Mouse (Mus musculus) forebrain, embryonic 13.5 days (tissue): ENCODE measurements at regions not wholly inside any gene's neighbourhood (a gene's known extent, or its start where the extent isn't known, plus 50 kb on each side); places are given as distances from the start of the nearest gene placed in this dataset.
"Not testable (repeated sequence)": the region's sequence is repeated elsewhere in the genome, so short reads cannot be mapped to it uniquely, and the experiment has no call there.

Experiments used
- ATAC-seq: fragments of 200-750 bp; cut with Nextera tagmentation; 2 replicates; pipeline ENCODE4 v1.8.0; 2017
- H3K27ac ChIP-seq: fragments of 300-500 bp; sonication (generic); 2 replicates; pipeline ENCODE4 v1.5.1; 2015; ENCODE audit warnings: inconsistent platforms, mild to moderate bottlenecking, moderate library complexity
- H3K27me3 ChIP-seq: fragments of 300-500 bp; sonication (generic); 2 replicates; pipeline ENCODE4 v1.6.1; 2015; ENCODE audit warnings: mild to moderate bottlenecking, inconsistent platforms
- H3K36me3 ChIP-seq: fragments of 300-500 bp; sonication (generic); 2 replicates; pipeline ENCODE4 v1.6.1; 2015; ENCODE audit warnings: mild to moderate bottlenecking, inconsistent platforms; ENCODE audit not compliant: poor library complexity, severe bottlenecking
- H3K4me1 ChIP-seq: fragments of 300-500 bp; sonication (generic); 2 replicates; pipeline ENCODE4 v1.6.1; 2015; ENCODE audit warnings: inconsistent platforms
- H3K4me2 ChIP-seq: fragments of 300-500 bp; sonication (generic); 2 replicates; pipeline ENCODE4 v1.6.1; 2015; ENCODE audit warnings: inconsistent platforms, mild to moderate bottlenecking, moderate library complexity
- H3K4me3 ChIP-seq: fragments of 300-500 bp; sonication (generic); 2 replicates; pipeline ENCODE4 v1.5.1; 2015; ENCODE audit warnings: mild to moderate bottlenecking, inconsistent platforms
- H3K9ac ChIP-seq: fragments of 300-500 bp; sonication (generic); 2 replicates; pipeline ENCODE4 v1.6.1; 2015; ENCODE audit warnings: mild to moderate bottlenecking, inconsistent platforms
- H3K9me3 ChIP-seq: fragments of 300-500 bp; sonication (generic); replicated peaks from 2 replicates; pipeline ENCODE4 v1.6.1; 2016; ENCODE audit warnings: inconsistent platforms
- WGBS: fragments of 180-500 bp; shearing (Covaris S2); methylation state at CpG from one replicate; pipeline ENCODE4 v1.1.7; 2015; 5-methylcytosine and 5-hydroxymethylcytosine counted together

DNA sequence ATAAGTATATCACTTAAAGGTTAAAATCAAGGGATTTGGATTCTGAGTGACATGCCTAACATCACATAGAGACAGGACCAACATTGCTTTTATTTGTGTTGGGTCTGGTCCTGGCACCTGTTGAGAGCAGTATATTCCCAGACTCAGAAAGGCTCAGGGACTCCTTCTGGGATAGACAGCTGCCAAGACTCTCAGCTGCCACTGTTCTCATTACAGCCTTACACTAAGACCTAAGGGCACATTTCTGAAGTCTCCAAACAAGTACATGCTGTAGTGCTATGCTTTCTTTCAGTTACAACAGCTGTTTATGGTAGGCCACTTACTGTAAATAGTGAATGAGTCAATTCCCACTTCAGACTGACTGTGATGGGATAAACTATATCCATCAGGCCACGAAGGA, 77.7 kb upstream of the Fam13a start:
- Histone ChIP-seq H3K9ac (no peak overlapping the region), H3K9me3 (no peaks in the 10 kb centered on the region), H3K27me3 (no peaks in the 10 kb centered on the region), H3K4me1 (no peaks in the 10 kb centered on the region), H3K36me3 (no peaks in the 10 kb centered on the region), H3K27ac (no peak overlapping the region), H3K4me3 (no peak overlapping the region), H3K4me2 (no peak overlapping the region)
- no peak for ATAC-seq
- WGBS = 71% methylated on average over 1 of the region's 1 CpGs

DNA sequence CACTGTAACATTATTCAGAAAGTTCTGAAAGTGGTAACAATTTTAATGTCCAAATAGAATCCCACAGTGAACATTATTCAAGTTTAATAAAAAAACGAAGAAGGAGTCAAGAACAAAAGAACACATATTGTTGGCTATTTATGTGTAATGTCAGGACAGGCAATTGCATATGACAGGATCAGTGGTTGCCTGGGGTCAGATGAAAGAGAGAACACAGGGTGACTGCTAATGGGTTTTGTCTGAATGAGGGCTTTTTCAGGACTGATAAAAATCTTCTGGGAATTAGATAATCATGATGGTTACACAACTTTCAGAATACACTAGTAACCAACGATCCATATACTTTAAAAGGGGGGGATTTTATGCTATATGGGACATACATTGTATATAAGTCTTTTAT, 79.6 kb upstream of the Fam13a start:
- 49% methylated on average over 2 of the region's 2 CpGs for WGBS
- Histone ChIP-seq H3K36me3 (no peaks in the 10 kb centered on the region), H3K9me3 (no peaks in the 10 kb centered on the region)

DNA sequence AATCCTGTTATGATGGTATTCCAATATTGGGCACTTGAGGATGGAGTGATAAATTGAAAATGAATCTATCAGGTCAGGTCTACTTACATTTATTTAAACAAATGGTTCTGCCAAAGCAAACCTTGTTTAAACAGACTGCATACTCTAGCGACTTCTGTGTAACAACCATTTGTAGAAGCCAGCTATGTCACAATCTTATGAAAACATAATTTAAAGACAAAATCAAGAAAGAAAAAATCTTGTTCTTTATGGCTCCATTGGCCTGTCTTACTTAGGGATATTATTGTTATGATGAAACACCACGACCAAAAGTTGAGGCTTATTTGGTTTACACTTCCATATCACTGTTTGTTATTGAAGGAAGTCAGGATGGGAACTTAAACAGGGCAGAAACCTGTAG, 80.1 kb upstream of the Fam13a start:
- Histone ChIP-seq H3K27ac (no peak overlapping the region), H3K4me3 (no peak overlapping the region), H3K27me3 (no peaks in the 10 kb centered on the region), H3K4me1 (no peaks in the 10 kb centered on the region), H3K9me3 (no peaks in the 10 kb centered on the region), H3K9ac (no peak overlapping the region), H3K4me2 (no peak overlapping the region), H3K36me3 (no peaks in the 10 kb centered on the region)
- ATAC-seq = no peak
- WGBS = 86% methylated on average over 2 of the region's 2 CpGs

More for the DNA sequence above, 79.6 kb upstream of the Fam13a start:
- H3K4me2 ChIP-seq = no peak overlapping the region
- no peak for ATAC-seq
- no peak overlapping the region for H3K4me3 ChIP-seq
- H3K9ac ChIP-seq = no peak overlapping the region
- no peaks in the 10 kb centered on the region for H3K4me1 ChIP-seq
- H3K27ac ChIP-seq = no peak overlapping the region
- H3K27me3 ChIP-seq = no peaks in the 10 kb centered on the region

DNA sequence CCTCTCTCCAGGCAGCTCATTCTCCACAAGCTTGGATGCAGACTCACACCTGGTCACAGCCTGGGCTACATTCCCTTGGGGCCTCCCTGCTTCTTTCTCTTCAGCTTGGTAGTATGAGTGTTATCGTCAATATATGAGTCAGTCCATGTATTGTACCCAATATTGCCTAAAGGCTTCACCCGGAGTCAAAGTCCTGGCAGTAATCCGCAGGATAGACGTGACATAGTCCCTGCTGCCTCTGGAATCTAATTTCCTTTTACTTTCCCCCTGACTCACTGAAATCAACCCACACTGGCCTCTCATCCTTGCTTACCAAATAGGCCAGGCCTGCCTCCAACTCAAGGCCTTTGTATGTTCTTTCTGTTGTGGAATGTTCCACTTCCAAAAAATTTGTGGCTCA, 83.8 kb upstream of the Fam13a start:
- H3K27me3 ChIP-seq = no peaks in the 10 kb centered on the region
- no peak overlapping the region for H3K9ac ChIP-seq
- H3K9me3 ChIP-seq = no peaks in the 10 kb centered on the region
- H3K4me1 ChIP-seq = no peaks in the 10 kb centered on the region
- no peak overlapping the region for H3K4me2 ChIP-seq
- 85% methylated on average over 4 of the region's 4 CpGs for WGBS
- H3K4me3 ChIP-seq = no peak overlapping the region
- H3K36me3 ChIP-seq = no peaks in the 10 kb centered on the region
- ATAC-seq = no peak
- no peak overlapping the region for H3K27ac ChIP-seq

DNA sequence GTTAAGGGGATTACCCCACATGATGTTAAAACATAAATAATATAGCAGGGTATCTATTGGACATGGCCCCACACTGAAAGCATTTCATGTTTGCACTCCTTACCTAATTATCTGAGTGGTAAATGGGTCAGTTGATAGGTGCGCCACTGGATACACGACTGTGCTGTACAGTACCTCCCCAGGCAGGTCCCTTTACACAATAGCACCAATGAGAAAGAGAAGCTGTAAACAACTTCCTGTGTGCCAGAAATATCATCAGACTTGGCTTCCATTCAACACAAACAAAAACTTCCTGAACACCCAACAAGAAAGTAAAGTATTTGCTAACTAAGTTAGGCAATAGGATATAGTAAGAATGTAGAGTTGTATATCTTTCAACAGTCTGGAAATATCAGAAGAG, 76.3 kb upstream of the Tigd2 start:
- H3K4me3 ChIP-seq = no peak overlapping the region
- H3K4me1 ChIP-seq = no peaks in the 10 kb centered on the region
- no peaks in the 10 kb centered on the region for H3K9me3 ChIP-seq
- no peak overlapping the region for H3K9ac ChIP-seq
- no peak overlapping the region for H3K27ac ChIP-seq
- 84% methylated on average over 2 of the region's 2 CpGs for WGBS
- H3K36me3 ChIP-seq = no peaks in the 10 kb centered on the region
- H3K27me3 ChIP-seq = no peaks in the 10 kb centered on the region
- no peak overlapping the region for H3K4me2 ChIP-seq
- ATAC-seq = no peak

DNA sequence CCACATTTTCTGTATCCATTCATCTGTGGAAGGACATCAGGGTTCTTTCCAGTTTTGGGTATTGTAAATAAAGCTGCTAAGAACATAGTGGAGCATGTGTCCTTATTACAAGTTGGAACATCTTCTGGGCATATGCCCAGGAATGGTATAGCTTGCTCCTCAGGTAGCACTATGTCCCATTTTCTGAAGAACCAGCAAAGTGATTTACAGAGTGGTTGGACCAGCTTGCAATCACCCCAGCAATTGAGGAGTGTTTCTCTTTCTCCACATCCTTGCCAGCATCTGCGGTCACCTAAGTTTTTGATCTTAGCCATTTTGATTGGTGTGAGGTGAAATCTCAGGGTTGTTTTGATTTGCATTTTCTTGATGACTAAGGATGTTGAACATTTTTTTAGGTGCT, 74.9 kb upstream of the Tigd2 start:
- H3K4me3 ChIP-seq, ATAC-seq, H3K9ac ChIP-seq, H3K4me1 ChIP-seq, H3K9me3 ChIP-seq, H3K27ac ChIP-seq, H3K36me3 ChIP-seq, H3K4me2 ChIP-seq, H3K27me3 ChIP-seq: not testable (repeated sequence)
- 96% methylated on average over 1 of the region's 1 CpGs for WGBS

DNA sequence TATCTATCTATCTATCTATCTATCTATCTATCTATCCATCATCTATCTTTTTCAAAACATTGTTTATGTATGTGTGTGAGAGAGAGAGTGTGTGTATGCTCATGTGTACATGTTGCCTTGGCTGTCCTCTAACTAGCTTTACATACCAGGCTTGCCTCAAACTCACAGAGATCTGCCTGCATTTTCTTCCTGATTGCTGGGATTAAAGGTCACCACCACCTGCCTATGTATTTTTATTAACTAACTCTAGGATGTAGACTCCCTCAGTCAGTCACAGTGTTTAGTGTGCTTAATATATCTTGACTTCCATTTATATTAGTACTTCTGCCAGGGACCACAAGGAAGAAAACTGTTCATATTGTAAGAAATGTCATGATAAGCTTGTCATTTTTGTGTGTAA, 69.0 kb upstream of the Tigd2 start:
- ATAC-seq = no peak
- Histone ChIP-seq H3K27ac (no peak overlapping the region), H3K4me2 (no peak overlapping the region)

DNA sequence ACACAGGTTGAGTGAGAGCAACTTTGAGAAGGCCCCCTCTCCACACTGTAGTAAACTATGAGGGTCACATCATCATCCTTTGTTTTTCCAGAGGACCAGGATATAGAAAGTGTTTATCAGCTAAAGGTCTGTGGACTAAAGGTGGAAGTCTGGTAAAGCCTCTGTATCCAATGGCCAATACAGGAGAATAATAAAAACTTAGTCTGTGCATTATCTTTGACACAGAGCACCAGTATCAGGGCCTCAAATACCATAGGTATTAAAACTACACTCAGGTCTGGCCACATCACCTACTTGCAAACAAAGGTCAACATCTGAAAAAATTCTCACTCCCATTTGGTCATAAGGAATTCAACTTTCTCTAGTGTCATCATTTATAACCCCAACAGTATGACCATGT, 66.6 kb upstream of the Tigd2 start:
- Histone ChIP-seq H3K4me1 (no peaks in the 10 kb centered on the region), H3K9me3 (no peaks in the 10 kb centered on the region), H3K4me2 (no peak overlapping the region), H3K4me3 (no peak overlapping the region), H3K27me3 (no peaks in the 10 kb centered on the region), H3K27ac (no peak overlapping the region), H3K9ac (no peak overlapping the region), H3K36me3 (no peaks in the 10 kb centered on the region)
- ATAC-seq = no peak

More for the DNA sequence above, 69.0 kb upstream of the Tigd2 start:
- H3K4me1 ChIP-seq = no peaks in the 10 kb centered on the region
- no peaks in the 10 kb centered on the region for H3K27me3 ChIP-seq
- H3K9ac ChIP-seq = no peak overlapping the region
- H3K9me3 ChIP-seq = no peaks in the 10 kb centered on the region
- H3K4me3 ChIP-seq = no peak overlapping the region
- H3K36me3 ChIP-seq = no peaks in the 10 kb centered on the region

DNA sequence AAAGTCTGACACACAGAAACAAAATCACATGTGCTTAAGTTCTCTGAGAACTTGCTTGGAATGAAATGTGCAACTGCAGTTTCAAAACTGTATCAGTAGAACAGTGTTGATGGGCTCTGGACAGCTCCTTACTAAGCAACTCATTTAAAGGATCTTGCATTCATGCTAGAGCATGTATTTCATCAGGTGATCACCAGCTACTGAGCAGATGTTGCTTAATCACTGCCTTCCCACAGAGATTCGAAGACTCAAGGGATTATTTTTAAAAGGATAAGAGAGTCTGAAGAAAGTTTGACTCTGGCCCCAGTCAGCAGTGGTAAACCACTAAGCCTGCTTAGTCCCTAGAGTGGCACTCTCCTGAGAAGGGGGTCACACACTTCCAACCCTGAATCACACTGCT, 61.2 kb upstream of the Tigd2 start:
- Histone ChIP-seq H3K27me3 (no peaks in the 10 kb centered on the region), H3K4me1 (no peaks in the 10 kb centered on the region), H3K9ac (no peak overlapping the region), H3K4me2 (no peak overlapping the region), H3K4me3 (no peak overlapping the region), H3K27ac (no peak overlapping the region), H3K9me3 (no peaks in the 10 kb centered on the region), H3K36me3 (no peaks in the 10 kb centered on the region)
- no peak for ATAC-seq
- 54% methylated on average over 1 of the region's 1 CpGs for WGBS

DNA sequence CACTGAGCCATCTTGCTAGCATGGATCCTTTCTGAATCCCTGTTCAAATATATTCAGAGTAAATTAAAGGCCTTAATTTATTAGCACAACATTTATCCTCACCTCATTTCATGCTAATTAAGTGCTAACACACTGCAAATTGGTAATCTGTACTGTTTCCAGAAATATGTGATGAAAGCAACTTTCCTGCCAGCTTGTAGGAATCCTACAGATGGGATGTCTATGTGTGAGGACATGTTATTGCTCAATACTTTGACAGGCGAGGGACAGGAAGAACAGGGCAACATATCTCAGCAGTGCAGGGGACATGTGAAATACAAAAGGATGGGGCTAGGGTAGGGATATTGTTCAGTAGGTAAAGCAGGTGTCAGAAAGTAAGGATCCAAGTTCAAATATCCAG, 53.0 kb upstream of the Tigd2 start:
- peak; percentile 86 for ATAC-seq
- H3K4me1 ChIP-seq = no peaks in the 10 kb centered on the region
- no peaks in the 10 kb centered on the region for H3K36me3 ChIP-seq
- no peak overlapping the region for H3K4me3 ChIP-seq
- no peaks in the 10 kb centered on the region for H3K9me3 ChIP-seq
- no peaks in the 10 kb centered on the region for H3K27me3 ChIP-seq
- H3K9ac ChIP-seq = no peak overlapping the region
- no peak overlapping the region for H3K4me2 ChIP-seq
- no peak overlapping the region; the same call in 1 of the 2 replicates for H3K27ac ChIP-seq
- WGBS = 80% methylated on average over 1 of the region's 1 CpGs
